Mouse (Mus musculus) kidney, adult 18-20 months (tissue): ENCODE measurements at regions not wholly inside any gene's neighbourhood (a gene's known extent, or its start where the extent isn't known, plus 50 kb on each side); places are given as distances from the start of the nearest gene placed in this dataset.
A peak's percentile ranks its signal among the peaks of the same experiment; 100 is the strongest.
"Not testable (repeated sequence)": the region's sequence is repeated elsewhere in the genome, so short reads cannot be mapped to it uniquely, and the experiment has no call there.

ENCODE experiments used
- DNase-seq: peaks from one replicate; pipeline ENCODE4 v3.0.0; 2021

DNA sequence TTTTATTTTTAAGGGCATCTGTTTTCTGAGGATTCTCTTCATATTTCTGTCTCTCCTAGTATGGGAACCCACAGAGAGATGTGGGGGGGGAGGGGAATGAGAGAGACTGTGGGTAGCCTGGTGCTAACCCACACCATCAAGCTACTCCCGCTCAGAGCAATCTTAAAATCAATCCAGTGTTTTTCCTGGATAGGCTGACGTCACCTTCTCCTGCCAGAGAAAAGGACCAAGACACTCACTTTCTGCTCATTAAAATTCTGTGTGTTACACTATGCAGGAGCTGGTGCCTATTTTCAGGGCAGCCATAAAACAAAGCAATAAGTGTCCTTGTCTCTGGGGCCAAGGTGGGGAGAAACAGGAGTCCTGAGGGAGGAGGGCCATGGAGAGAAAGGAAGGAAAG is 537.3 kb upstream of the Tbl1xr1 start:
- no peak for DNase-seq

DNA sequence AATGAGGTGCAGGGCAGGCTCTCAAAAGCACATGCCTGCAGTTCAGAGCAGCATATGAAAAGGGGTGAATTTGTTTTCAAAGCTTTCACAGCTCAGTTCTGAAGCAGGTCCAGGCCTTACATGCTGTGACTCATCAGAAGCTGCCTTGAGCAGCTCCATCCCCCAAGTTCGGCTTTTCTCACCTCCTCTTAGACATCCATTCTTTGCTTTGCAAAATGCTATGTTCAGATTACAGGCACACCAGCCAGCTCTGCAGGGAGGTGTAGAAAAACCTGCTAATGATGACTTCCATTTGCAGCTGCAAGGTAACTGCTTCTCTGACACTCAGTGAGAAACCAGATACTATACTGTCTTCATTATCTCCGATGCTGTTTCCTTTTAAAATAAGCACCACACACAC is 532.0 kb upstream of the Tbl1xr1 start:
- no peak for DNase-seq

DNA sequence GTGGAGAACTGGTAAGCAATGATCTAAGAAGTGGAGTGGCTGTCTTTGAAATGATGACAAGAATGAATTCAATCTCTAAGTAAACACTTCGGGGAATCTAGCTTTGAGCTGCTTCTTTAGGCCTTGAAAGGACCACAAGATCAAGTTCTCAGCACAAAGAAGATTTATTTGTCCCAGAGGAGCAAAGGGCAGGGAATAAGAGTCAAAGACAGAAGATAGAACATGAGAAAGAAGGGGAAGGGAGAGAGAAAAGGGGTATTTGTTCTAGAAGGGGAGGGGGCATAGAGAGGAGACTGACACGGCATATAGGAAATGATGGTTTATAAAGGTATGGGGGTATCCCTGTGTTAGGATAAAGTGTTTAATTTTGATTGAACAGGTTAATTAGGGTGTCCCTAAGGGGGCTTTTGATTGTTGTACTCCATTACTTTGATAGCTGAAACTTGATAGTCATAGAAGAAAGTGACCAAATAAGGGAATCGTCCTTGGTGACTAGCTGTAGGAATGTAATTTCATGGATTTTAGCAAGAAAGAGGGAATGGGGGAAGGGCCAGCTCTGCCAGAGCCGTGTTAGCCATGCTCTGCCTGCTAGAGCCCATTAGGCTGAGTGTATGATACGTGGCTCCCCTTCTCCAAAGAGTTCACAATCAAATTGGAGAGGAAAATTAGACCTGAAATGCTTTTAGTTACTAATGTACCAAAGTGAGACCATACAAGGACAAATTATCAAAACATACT is 531.1 kb upstream of the Tbl1xr1 start:
- DNase-seq = no peak

DNA sequence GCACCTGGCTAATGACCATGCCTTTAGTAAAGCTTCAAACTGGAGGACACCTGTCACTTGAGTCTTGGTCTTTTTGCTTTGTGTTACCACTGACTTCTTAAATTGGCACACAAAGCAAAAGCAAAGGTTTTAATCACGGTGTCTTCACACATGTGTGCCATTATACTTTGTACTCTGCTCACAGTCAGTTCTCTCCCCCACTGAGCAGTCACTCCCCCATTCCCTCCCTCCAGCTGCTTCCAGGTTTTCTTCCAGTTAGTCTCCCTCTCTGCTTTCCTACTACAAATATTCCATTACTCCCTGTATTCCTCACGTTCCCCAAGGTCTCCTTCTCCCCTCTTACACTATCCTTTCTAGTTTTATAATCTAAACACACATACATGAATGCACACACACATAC is 530.0 kb upstream of the Tbl1xr1 start:
- no peak for DNase-seq

DNA sequence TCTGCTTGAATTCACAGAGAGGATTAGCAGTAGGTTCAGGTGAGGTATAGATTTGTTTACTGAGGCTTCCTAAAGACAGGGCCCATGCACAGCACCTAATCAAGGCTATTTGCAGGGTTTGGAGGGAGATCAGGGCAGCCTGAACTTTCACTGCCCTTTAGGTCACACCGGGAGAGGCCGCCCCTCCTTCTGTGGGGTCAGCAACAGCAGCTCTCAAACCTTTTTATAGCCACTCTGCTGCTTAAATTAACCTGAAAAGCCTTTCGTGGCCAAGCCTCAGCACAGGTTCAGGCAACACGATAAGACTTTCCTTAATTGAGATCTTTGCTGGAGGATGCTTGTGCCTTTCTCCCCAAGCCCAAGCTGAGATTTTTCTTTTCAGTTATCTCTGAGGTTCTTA is 526.8 kb upstream of the Tbl1xr1 start:
- no peak for DNase-seq

DNA sequence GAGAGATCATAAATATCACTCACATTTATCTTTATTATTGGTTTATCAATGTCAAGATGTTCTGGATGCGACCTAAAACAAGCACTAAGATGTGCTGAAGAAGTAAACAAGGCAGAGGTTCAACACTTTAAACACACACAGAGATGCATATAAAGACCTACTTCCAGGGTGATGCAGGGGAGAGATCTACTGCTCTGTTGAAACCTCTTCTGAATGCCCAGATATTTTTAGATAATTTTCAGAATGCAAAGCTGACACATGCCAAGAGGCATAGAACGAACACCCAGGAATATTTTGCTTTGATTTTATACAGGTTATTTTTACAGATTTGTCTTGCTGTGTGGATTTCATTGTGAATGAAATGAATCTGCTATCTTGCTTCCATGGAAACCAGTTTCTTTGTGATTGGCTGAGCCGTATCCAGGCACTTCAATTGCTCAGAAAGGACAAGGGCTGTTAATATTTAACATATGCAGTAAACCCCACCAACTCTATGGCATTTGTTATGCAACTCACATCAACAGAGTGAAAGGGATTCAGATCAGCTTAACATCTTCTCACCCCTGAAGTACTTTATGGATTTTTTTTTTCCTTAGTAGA is 523.2 kb upstream of the Tbl1xr1 start:
- DNase-seq = no peak

DNA sequence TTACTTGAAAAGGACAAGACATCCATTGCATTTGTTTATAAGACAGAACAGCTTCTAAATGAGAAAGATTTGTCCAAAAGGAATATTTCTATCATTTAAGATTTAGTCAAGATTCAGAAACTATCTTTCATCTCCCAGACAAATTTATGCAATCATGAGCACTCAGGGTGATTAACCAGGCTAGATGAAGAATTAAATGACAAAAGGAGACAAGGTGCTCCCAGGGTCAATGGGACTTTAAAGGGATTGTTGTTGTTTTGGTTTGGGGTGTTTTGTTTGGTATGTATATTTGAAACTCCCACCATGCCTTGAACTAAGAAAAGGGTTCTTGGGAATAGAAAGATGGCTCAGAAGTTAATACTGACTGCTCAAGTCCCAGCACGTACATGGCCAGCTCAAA is 522.6 kb upstream of the Tbl1xr1 start:
- DNase-seq = no peak

DNA sequence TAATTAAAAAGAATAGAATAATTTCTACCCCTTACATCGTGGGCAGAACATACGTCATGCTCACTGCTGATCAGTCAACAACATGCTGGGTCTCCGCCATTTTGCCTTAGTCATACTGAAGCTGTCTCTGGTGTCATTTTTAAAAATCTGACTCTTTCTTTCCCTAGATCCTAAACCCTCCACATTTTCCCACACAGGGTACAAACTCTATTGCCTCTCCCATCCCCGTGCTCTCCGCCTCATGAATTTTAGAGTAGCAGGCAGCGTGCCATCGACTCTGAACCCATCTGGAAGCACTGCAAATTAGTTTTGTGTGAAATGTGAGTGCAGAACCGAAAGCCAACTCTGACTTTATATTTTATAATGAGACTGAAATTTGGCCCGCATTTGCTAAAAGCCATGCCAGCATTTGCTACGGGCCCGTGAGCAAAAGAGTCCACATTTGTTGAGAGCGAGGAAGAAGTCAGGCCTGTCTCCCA is 518.5 kb upstream of the Tbl1xr1 start:
- peak; percentile 72 for DNase-seq

DNA sequence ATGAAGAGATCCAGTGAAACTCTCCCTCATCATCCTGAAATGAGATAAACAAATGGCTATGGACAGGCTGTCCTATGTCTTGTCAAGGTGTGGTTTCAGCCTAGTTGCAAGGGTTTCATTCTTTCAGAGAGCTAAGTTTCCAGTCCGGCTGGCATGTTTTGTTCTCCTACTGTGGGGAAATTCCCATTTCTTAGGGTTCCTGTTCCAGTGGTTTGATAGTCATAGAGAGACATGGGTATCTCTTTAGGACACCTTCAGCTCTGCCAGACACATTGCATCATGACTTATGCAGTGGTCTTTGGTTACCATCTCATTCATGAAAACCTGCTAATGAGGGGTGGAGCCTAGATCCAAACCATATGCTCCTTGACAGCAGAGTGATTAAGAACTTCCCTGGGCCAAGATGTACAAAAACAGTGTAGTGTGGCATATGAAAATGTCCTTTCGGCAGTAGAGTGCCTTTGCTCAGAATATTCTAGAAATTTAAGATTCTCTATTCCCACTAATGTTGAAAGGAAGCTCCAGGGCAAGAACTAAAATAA is 513.6 kb upstream of the Tbl1xr1 start:
- no peak for DNase-seq

DNA sequence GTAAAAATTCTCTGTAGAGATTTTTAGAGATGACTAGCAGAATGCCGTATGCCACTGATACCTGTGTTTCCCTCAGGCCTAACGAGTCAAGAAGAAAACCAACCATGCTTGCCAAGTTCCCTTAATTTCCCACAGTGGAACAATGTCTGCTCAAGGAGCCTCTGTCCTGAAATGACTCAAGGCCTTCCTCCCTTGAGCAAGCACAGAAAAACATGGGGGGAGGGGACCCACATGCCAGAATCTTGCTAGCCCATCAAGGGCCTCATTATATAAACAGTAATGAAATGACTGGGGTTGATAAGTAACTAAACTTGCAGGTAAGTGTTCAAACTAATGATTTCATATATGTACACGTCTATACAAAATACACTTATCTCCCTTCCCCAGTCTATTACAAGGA is 513.0 kb upstream of the Tbl1xr1 start:
- DNase-seq = peak; percentile 61

DNA sequence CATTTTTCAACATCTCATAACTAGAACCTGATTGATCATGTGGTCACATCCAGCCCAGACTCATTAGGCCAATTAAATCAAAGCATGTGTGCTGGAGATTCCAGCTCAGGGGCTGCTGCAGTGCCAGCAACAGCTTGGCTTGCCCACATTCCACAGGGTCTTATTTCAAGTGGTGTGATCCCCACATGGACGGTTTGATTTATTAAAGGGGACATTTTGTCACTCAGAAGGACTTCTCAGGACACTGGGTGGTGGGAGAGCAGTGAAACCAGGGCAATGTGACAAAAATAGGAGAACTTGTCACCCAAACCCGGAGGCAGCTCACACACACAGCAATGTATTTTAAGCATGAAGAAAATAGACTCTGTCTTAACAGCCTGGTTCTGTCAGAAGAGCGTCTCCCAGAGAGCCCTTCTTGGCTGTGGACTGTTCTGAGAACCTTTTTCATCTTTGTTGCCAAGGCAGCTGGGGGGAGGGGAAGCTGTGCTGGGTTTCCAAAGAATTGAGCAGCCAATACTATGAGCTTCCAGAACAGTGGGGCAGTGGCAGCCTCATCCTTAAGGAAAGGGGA is 512.2 kb upstream of the Tbl1xr1 start:
- peak; percentile 39 for DNase-seq

DNA sequence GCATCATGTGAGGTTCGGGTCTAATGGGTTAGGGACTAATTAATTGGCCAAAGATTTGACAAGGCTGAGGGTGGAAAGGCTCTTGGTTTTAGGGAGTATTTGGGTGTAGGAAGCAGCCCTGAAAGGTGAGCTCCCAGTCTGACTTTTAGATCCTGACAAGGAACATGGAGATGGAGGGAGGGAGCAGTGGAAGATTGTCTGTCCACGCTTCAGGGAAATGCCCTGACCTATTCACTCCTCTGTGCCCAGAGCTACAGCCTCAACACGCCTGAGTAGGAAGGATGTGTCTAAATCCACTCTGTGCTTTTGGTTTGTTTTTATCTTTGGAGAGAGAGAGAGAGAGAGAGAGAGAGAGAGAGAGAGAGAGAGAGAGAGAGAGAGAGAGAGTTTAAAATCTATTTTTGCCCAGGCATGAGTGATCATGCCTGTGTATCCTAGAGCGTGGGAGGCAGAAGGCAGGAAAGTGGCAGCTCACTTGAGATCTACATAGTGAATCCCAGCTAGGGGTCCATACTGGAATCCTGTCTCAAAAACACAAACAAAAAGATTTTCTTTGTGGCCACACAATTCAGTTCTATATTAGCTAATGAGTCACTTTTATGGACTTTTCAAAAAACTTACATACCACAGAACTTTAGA is 511.5 kb upstream of the Tbl1xr1 start:
- no peak for DNase-seq

DNA sequence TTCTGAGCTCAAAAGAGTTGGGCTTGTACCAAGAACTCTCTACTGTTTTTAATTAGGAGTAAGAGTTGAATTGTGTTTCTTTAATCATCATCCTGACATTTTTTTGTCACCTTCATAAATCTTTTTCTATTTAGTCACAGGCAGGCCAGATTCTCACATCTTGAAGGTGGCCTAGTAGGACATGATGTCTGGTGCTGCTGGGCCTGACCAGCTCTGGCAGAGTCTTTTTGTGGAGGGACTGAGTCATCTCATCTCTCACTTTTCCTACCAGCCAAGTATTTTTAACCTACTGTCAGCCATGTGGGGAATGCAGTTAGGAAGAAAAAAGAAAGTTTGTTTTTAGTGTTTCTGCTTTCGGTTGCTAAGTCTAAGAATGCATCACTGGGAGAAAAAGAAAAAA is 506.7 kb upstream of the Tbl1xr1 start:
- DNase-seq = no peak

DNA sequence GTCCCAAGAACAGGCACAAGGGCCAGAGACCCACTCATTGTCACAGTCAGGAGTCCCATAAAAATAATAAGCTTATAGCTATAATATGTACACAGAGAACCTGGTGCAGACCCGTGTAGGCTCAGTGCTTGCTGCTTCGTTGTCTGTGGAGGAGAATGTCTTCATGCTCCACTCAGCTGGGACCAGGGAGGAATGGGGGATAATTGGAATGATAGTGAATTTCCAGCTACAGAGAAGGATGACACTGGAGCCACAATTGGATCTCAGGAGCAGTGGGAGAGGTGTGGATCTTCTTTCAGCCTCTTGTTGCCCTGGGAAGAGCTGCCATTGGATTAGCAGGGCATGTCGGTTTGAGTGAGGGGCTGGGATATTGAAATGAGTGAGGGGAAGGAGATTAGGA is 497.8 kb upstream of the Tbl1xr1 start:
- no peak for DNase-seq

DNA sequence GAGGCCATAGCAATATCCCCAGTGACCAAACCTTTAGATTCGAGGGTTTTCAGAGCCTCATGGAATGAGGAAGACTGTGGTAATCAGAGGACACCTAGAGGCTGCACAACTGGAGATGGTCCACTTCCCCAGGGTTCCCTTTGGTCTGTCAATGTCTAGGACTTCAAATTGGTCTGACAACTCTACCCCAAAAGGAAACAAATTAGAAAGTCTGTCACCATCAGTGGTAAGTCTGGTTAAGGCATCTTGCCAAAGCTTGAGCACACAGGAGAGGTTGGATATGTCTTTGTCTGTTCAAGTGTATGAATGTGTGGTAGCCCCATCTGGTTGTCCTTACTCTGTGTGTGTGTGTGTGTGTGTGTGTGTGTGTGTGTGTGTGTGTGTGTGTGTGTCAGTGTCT is 494.3 kb upstream of the Tbl1xr1 start:
- DNase-seq = no peak

DNA sequence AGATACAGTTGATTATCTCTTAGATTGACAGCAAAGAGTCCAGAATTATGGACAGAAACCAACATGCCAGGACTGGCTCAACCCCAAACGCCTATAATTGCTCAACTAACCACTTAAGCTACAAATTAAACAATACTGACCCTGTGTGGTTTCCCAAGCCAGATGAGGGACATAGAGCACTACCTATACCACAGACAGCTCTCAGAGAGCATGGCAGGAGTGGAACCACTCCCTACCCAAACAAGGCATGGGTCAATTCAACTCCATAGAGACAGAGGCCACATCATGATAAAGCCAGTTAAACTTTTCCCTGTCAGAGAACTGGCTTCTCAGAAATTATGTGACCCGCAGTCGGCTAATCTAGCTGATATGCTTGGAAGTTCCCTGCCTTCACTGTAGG is 490.7 kb upstream of the Tbl1xr1 start:
- no peak for DNase-seq

DNA sequence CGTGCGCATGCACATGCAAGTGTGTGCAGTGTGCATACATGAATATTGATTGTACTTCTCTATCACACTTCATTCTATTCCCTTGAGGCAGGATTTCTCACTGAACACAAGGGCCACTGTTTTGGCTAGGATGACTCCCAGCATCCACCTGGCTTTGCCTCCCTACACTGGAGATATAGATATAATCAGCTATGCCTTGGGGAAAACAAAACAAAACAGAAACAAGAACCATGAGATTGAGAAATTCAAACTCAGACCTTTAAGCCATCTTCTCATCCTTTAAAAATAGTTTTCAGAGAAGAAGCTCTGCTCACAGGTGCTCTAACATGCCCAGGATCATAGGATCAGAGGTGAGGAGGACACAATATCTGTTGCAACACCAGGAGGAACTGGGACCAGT is 469.6 kb upstream of the Tbl1xr1 start:
- DNase-seq = no peak

DNA sequence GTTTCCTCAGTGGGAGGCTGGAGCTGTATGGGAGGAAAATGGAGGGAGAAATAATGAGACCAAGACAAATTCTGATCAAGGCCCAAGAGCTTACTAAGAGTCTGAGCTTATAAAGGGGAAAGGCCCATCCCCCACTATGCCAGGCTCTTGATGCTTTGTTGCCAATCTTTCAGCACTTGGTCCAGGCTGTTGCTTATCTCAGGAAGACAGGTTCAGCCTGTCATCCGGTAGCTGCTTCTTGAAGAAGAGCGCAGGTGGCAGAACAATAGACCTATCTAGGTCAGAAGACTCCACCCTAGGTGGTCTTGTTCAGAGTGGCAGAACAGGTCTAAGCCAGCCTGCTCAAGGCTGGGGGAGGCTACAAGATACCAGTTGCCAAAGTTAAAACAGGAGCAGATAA is 466.2 kb upstream of the Tbl1xr1 start:
- no peak for DNase-seq

DNA sequence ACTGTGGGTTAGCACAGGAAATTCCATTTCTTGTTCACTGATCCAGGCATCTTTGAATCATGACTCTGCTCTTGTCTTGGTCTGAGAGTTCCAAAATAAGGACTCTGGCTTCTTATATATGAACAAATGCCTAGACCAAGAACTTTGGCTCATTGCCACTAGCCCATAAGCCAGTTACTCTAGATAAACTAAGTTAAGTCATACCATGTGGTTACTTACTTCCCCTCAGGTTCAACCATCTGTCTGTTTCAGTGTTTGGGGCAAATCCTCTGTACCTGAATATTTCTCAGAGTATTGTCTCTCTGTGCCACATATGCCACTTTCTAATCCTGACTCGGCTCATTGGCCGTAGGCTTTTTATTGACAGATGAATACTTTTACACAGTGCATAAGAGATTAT is 454.7 kb upstream of the Tbl1xr1 start:
- no peak for DNase-seq

DNA sequence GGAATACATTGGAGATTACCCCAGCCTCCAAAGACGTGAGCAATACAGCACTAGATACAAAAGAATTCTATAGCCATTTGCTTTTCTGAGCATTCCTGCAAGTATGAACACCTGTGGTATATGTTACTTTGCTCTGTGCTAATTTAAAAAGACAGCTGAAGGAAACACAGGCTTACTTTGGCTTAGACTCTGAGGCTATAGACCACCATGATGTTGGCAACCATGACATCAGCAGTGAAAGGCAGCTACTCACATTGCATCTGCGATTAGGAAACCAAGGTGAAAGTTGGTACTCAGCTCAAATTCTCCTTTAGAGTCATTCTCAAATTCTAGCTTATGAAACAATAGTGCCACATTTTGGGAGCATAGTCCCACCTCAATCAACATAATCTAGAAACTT is 451.4 kb upstream of the Tbl1xr1 start:
- no peak for DNase-seq

DNA sequence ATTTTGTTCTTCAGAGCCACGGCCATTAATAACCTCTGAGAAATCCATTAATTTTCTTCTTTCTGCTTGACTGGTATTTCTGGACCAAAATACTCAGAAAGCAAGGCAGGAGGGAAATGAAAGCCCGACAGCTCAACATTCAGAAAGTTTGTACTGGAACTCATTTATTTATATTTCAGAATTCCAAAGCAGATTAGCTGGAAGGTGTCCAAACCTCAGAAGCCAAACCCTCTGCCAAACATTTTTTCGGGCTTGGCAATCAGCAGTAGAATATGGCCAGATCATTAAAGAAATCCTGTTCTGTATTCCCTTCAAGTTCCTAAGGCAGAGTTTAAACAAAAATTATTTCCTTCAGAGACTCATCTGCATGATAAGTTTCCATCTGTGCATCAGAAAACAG is 450.4 kb upstream of the Tbl1xr1 start:
- DNase-seq = no peak

DNA sequence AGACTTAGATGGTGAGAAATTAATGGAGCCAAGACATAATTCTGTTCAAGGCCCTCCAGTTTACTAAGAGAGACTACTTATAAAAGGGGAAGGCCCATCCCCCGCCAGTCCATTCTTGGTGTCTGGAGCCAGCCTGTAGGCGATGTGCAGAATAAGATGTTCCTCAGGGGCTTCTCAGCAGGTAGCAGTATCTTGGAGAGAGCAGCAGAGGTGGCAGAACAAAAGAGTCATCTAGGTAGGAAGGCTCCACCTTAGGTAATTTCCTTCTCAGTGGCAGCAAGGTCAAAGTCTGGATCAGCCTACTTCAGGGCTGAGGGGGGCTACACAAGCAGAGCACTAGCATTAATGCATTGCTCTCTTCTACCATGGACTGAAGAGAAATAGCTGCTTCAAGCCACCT is 449.4 kb upstream of the Tbl1xr1 start:
- not testable (repeated sequence) for DNase-seq

DNA sequence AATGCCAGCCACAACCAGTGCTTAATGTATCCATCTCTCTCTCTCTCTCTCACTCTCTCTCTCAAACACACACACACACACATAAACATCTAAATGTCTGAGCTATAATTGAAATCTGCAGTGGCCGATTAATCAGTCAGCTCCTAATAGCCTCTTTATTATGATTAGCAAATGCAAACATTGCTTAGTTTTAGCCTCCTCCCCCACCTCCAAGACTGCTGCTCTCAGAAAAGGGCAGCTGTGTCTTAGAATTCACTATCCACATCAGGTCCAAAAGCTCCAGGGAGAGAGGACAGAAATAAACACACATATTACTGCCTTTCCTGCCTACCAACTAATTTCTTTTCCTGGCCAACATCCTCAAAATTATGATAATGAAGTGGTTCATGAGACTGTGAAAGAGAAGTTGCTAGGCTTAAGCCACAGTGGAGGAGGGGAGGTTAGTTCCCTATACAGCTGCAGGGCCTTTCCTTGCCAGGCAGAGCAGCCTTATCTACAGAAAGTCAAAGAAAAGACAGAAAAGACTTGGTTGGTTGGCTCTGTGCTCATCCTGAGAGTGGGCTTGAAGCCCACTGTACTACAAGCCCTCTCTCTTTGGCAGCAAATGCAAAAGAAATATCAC is 442.7 kb upstream of the Tbl1xr1 start:
- DNase-seq = peak; percentile 15
